Mouse (Mus musculus): ENCODE measurements around the gene Gnl1.
"Not testable (repeated sequence)": the region's sequence is repeated elsewhere in the genome, so short reads cannot be mapped to it uniquely, and the experiment has no call there.

Gene Gnl1

DNA sequence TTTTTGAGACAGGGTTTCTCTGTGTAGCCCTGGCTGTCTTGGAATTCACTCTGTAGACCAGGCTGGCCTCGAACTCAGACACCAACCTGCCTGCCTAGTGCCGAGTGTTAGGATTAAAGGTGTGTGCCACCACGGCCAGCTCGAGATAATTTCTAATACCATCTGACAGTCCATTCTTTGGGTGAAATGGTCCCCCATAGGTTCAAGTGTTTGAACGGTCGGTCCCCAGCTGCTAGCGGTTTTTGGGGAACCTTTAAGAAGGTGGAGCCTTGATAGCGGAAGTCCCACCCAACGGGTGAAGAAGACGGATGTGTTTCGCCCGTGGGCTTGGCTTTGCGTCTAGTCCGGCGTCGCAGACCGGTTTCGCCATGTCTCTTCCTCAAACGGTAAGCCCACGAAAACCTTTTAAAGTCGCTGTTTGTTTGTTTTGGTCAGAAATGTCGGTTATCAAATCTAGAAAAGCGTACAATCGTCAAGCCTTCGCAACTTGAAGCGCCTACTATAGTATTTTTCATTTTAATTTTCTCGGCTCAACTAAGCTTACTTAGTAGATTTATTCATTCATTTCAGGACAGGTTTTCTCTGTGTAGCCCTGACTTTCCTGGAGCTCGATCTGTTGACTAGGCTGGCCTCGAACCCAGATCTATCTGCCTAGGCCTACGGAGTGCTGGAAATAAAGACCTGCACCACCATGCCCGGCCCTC is 14.7 kb downstream of the Gnl1 start:
- DNase-seq (ENCODE audit: low spot score in 2 of 2), result peak; percentile 82 to 83

- no peak for DNase-seq (ENCODE audit: low spot score in 2 of 2)
These were observed 15.2 kb downstream of the Gnl1 start for GRCm38 (mm10) chr17:35994879-35995240.

DNA sequence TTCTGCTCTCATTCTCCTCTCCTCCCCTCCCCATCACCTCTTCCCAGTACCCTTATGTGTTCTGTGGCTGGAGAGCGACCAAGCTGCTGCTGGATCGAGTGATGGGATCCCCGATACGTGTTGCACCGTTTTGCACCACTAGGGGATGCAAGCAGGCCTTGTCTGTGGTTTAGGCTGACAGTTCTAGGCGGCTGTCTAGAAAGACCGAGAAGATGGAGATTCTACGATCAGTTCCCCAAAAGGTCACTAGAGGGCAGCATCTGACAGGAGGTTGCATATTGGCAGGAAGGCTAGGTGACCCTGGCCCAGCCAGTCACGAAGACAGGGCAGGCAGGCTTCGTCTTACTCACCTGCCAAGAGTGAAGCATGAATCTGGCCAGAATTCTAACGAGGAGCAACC is 17.3 kb downstream of the Gnl1 start:
- peak; percentile 94 to 99 for DNase-seq (ENCODE audit: low spot score in 2 of 2)

GRCm38 (mm10) chr17:35997713-35998510 is 18.3 kb downstream of the Gnl1 start:
- no peak for DNase-seq (ENCODE audit: low spot score in 2 of 2)

DNA sequence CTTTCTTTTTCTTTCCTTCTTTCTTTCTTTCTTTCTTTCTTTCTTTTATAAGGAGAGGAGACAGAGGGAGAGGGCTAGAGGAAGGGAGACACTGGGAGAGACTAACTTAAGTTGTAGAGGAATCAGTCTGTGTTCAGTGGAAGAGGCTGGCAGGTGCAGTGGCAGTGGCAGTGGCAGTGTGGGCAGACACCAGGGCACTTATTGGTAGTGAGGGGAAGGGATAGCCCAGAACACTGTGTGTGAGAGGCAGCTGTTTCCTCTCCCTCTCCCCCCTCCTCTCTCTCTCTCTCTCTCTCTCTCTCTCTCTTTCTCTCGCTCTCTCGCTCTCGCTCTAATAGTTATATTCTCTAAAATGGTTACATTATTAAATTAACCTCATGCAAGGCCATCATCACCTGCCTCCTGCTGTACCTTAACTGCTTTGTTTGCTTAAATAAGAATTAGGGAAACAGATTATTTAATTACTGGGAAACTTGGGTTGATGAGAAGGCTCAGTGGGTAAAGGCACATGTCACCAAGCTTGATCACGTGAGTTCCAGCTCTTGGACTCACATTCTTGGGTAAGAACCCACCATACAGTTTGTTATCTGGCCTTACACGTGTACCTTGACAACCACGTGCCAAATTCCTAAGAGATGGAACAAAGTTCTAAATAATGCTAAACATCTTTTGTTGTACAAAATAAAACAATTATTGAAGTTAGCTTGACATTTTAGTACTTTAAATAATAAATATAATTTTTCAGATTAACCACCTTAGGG is 19.1 kb downstream of the Gnl1 start:
- DNase-seq (ENCODE audit: low spot score in 2 of 2), result no peak

DNA sequence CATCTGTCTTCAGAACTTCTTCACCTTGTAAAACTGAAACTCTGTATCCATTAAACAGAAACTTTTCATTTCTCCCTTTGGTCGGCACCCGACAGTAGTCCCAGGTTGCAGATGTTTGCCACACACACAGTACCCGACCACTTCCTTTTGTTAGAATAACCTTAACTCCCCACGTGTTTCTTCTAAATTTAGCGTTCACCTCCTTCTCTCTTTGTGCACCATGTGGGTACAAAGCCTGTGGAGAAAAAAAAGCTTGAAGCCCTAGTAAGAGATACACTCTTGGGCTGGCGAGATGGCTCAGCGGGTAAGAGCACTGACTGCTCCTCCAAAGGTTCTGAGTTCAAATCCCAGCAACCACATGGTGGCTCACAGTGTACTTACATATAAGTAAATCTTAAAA is 19.7 kb downstream of the Gnl1 start:
- no peak for DNase-seq (ENCODE audit: low spot score in 2 of 2)

DNA sequence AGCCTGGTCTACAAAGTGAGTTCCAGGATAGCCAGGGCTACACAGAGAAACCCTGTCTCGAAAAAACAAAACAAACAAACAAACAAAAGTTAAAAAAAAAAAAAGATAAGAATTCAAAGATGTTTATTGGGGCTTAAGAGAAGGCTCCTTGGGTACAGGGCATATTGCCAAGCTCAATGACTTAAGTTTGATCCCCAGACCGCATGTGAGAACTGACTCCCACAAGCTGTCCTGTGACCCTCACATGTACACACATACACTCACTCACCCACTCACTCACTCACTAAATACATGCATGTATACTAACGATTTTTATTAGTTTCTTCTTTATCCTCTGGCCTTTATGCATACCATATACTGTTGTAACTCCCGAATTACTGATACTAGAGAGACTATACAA is 20.7 kb downstream of the Gnl1 start:
- no peak for DNase-seq (ENCODE audit: low spot score in 2 of 2)

GRCm38 (mm10) chr17:36001121-36001897 is 21.7 kb downstream of the Gnl1 start:
- no peak for DNase-seq (ENCODE audit: low spot score in 2 of 2)

DNA sequence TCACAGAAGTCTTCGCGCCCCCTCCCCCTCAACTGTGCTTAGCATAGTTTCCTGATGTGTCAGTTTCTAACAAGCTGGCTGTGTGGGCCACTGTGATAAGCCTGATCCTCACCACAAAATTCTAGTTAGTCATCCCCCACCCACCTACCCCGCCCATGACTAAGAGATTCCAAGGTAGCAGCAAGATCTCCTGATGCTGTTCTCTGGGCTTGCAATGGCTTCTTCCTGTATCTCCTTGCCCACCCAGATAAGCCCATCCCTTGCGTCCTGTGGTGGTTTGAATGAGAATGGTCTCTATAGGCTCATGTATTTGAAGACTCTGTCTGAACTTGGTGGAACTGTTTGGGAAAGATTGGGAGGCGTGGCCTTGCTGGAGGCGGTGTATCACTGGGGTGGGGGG is 22.3 kb downstream of the Gnl1 start:
- peak; percentile 45 to 57 for DNase-seq (ENCODE audit: low spot score in 2 of 2)

- no peak for DNase-seq (ENCODE audit: low spot score in 2 of 2)
These were observed 23.7 kb downstream of the Gnl1 start for GRCm38 (mm10) chr17:36003331-36003730.

DNA sequence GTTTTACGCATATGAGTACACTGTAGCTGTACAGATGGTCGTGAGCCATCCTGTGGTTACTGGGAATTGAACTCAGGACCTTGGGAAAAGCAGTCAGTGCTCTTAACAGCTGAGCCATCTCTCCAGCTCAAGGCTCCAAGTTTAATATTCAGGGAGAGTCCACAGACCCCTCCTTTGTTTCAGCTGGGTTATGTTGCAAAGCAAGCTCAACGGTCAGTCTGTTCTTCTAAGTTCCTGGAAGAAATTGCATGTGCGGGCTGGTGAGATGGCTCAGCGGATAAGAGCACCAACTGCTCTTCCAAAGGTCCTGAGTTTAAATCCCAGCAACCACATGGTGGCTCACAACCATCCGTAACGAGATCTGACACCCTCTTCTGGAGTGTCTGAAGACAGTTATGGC is 24.8 kb downstream of the Gnl1 start:
- not testable (repeated sequence) for DNase-seq (ENCODE audit: low spot score in 2 of 2)

DNA sequence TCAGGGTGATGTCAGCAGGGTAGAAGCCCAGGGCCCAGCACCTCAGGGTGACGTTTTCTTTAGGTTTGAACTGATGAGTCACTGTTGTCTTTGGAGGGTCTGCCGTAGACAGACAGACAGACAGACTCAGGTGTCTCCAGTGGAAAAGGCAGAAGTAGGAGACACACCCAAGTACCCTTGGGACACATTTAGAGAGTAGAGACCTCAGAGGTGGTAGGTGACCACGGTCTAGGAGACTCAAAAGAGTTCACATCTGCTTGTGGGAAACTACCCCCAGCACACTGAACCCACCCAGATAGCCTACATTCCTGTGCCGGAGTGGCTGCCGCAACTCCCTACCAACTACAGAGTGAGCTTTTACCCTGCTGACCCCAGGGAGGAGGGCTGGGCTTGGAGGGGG is 35.3 kb downstream of the Gnl1 start:
- DNase-seq (ENCODE audit: low spot score in 2 of 2), result no peak

DNA sequence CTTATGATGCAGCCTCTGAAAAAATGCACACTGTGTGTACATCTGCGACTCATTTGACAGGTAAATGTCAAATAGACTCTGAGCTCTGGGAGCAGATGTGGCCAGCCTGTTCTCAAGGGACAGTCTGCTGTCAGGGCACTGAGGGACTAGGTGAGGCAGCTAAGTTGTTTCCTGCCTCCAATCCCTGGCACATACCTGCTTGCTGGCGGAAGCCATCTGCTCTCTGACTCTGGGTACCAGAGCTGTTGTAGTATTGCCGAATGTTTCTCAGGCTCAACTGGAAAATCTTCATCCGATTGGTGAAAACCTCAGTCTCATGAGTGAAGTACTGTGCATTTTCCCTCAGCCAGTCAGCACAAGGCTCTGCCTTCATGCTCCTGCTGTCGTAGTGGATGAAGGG is 37.4 kb downstream of the Gnl1 start:
- DNase-seq (ENCODE audit: low spot score in 2 of 2), result no peak

GRCm38 (mm10) chr17:36018979-36019378 is 39.3 kb downstream of the Gnl1 start:
- no peak for DNase-seq (ENCODE audit: low spot score in 2 of 2)

DNA sequence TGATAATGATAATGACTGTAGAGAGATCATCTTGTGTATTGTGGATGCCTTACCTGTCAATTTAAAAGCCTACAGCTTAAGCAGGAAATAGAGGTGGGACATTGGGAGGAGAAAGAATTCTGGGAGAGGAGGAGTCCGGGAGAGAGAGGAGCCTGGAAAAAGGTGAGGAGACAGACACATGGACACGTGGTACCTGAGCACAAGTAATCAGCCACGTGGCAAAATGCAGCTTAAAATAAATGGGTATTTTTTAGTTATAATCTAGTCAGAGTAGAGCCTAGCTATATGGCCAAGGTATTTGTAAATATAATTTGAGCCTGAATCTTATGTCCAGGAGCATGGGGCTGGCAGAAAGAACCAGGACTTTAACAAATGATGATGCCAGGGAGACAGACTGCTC is 39.9 kb downstream of the Gnl1 start:
- no peak for DNase-seq (ENCODE audit: low spot score in 2 of 2)

DNA sequence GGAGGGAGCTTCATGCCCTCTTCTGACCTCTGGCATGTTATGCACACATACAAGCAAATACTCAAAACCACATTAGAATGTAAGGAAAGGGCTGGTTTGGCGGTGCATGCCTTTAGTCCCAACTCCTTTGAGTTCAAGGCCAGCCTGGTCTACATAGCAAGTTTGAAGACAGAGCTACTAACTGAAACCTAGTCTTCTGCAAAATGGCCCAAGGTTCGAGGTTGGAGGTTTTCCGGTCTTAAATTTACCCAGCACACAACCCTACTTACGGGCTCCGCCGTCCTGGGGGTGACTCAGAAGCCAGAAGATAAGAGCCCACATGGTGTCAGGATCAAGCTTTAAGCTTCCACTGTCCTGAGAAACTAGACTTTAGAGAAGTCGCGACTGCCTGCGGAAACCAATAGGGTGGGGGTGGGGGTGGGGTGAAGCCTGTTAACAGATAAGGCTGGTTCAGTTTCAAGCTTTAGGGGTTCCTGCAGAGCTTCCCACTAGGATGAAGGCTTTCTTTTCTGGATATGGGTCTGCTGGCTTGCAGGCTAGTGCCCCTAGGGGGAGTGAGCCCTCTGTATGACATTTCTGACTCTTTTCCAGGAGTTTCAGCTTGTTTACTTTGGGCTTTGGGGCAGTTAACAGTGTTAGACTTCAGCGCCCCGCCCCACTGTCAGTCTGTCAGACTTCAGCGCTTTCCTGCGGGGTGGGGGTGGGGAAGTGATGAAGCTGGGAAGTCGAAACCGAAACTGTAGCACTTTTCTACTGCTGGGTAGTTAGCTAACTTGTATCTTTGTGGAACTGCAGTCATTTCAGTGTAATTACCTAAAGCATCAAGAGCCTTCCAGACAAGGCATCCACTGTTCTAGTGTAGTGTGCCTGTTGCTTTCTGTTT is 40.8 kb downstream of the Gnl1 start, which contains the start of gene H2-T24:
TSS of gene H2-T24 (minus strand) at position 370 of the 883 bp plus-strand sequence.
- peak in 1 of 2 experiments; percentile 51 for DNase-seq (ENCODE audit: low spot score in 2 of 2)

DNA sequence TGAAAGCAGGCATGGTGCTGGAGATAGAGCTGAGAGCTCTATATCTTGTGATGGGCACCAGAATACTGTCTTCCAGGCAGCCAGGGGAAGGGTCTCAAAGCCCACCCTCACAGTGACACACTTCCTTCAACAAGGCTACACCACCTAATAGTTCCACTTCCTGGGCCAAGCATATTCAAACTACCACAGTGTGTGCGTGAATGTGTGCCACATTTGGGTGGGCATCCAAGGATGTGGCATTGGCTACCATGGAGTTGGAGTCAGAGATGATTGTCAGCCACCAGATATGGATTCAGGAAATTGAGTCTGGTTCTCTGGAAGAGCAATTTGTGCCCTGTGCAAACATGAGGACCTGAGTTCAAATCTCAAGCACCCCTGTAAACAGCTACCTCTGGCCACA is 41.7 kb downstream of the Gnl1 start:
- no peak for DNase-seq (ENCODE audit: low spot score in 2 of 2)

GRCm38 (mm10) chr17:36022098-36022497 is 42.4 kb downstream of the Gnl1 start:
- no peak for DNase-seq (ENCODE audit: low spot score in 2 of 2)

- DNase-seq (ENCODE audit: low spot score in 2 of 2), result no peak
These were observed 43.3 kb downstream of the Gnl1 start for GRCm38 (mm10) chr17:36022922-36023321.

Measured in right cerebral cortex, adult 2 months (tissue).